Mouse (Mus musculus) right cerebral cortex, adult 18-20 months (tissue): Measurements from ENCODE around the gene Bcl11b.

Source experiments
- DNase-seq: peaks from one replicate; pipeline ENCODE4 v3.0.0; 2022; ENCODE audit warnings: mixed read lengths

Bcl11b gene

DNA sequence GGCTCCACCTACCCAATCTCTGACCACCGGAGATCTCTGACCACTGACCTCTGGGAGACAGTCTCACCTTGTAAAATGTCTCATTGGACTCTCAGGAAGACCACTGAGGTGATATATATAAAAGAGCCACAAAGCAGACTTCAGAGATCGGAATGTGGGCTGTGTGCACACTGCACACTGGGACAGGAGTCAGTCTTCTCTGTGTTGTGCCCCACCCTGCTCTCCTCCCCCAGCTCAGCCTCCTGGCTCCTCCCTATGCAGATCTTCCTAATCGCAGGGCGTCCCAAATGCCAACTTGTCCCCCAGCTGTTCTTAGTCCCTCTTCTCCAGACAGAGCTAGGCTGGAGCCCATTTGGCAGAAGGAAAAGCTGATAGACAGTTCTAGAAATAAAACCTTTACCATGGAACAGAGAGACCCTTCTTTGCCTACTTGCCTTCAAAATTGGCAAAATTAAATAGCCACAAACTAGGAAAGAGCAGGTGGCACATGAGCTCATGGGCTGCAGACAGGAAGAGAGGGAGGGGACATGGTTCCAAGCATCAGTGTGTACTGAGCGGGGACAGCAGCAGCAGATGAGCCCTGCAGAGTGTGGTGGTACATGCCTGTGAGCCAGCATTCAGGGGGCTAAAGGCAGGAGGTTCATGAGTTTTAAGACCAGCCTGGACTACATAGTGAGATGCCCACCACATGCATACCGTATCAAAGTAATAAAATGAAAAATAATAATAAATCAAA is 118.9 kb downstream of the Bcl11b start:
- DNase-seq = no peak

DNA sequence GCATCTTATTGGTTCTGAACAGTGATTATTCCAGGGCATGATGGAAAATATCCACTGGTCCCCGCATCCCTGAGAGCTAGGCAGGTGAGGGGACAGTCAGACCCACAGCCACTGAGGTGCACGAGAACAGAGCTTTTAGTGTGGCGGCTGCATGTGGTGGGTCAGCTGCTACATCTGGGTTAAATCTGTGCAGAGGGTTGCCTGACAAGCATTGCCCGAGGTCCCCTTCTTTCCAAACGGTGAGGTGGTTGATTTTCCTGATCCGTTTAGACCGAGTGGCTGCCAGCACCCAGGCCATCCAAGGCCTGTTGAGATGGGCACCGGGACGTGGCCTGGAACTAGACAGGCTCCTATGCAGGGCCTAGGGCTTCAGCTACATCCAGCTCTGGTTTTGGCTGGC is 121.7 kb downstream of the Bcl11b start:
- no peak for DNase-seq

DNA sequence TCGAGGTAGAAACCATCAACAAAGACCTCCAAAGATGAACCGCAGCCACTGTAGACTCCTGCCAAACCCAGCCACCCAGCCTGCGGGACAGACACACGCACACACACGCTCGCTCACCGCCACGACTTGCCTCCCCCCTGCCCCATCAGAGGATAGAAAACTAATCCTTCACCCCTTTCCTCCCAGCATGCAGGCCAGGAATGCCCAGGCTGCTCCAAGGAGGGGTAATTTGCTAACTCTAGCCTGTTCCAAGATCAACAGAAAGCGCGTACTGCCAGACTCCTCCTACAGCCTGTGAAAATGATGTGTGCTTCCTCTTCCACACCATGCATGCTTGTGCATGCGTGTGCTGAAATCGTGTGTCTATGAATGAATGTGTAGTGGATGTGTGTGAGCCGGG is 122.7 kb downstream of the Bcl11b start:
- no peak for DNase-seq

DNA sequence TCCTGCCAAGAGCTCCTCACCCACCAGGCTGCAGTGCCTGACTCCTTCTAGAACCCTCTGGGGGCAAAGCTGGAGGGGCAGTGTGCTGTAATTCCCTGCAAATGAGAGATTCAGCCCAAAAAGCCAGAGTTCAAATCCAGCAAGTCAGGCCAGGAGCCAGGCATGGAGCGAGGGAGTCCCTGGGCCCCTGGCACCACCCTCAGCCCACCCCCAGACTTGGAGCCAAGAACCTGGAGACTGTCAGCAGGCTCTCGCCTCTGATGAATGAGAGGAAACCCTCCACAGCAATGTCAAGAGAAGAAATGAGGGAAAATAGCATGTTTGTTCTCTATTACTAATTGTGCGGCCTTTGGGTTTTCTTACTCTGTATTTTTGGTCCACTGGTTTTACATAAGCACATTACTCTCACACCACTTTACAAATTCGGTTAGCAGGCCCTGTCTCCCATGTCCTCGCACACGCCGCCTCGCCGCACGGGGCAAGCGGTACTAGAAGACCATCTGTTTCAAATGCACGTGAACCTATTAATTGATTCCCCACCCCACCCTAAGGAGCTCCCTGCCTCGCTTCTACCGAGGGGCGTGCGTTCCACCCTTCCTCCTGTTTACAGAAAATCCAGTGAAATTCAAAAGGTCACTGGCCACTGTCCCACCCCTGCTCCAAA is 124.2 kb downstream of the Bcl11b start:
- DNase-seq = no peak

DNA sequence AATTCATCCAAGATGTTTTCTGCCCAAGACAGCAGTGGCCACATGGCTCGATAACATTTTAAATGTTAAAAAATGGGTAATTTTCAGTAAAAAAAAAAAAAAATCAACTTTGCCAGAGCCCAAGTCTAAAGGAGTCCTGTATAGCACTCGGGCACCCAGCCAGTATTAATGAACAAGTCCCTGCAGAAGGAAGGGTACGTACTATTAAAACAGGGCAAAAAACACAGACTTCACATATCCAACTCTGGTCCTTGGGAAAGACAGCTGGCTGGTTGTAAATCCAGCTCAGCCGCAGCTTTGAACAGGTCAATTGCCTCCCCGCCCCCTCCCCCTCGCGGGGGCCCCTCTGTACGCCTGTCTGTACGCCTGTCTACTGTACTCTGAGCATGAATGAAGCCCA is 127.2 kb downstream of the Bcl11b start:
- DNase-seq = no peak

DNA sequence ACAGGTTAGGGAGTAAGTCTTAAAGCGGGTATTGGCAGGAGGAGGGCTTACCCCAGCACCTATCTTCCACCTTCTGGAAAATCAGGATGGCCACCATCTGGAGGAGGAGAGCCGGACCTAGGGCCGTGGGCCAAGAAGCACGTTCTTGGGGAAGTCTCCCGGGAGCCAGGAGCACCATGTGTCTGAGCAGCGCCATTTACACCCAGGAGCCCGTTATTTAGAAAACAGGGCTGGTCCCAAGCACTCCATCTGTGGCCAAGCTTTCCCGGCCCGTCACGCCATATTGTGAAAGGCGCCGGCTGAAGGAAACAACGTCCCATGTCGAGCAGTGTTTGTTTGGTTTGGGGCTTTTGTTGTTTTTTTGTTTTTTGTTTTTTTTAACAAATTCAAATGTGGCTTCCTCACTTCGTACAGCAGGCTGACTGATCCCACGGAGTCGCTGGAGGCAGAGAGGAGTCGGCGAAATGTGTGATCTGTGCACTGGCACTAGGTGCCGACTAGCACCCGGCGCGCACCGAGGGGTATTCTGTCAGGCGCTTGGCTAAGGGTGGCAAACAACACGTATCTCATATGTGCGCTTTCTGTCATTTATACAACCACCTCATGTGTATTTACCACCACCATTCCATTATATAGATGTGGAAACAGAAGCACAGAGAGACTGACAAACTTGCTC is 128.8 kb downstream of the Bcl11b start:
- no peak for DNase-seq

DNA sequence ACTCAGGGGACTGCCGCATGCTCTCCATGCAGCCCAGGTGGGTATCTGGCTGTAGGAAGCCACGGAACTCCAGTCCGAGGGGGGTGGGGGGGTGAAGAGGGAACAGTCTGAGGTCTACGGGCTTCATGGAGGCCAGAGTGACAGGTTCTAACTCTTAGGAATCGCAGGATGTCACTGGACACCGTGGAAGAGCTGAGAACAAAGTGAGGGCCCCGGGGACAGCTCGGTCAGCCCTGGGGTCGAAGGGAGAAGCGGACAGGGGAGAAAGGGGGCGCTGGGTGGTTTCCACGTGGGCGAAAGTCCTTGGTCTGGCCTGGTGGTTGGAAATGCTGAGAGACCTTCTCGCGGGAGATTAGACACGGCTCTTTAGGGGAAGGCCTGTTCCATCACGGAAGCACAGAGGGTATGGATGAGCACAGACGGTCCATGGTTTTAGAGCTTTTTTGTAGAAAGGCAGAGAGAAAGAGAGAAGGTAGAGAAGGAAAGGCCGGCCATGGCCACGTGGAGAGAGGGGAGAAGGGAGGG is 133.8 kb downstream of the Bcl11b start:
- no peak for DNase-seq

DNA sequence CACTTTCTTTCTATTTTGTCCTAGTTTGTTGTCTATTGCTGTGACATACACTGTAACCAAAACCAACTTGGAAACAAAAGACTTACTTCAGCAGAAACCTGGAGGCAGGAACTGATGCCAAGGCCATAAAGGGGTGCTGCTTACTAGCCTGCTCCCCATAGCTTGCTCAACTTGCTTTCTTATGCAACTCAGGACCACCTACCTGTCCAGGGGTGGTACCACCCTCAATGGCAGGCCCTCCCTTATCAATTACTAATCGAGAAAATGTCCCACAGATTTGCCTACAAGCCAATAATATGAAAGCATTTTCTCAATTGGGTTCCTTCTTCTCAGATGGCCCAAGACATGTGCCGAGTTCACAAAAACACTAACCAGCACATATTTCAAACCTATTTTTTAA is 135.1 kb downstream of the Bcl11b start:
- no peak for DNase-seq
